Mouse (Mus musculus): ENCODE measurements at regions not wholly inside any gene's neighbourhood (a gene's known extent, or its start where the extent isn't known, plus 50 kb on each side); places are given as distances from the start of the nearest gene placed in this dataset.

DNA sequence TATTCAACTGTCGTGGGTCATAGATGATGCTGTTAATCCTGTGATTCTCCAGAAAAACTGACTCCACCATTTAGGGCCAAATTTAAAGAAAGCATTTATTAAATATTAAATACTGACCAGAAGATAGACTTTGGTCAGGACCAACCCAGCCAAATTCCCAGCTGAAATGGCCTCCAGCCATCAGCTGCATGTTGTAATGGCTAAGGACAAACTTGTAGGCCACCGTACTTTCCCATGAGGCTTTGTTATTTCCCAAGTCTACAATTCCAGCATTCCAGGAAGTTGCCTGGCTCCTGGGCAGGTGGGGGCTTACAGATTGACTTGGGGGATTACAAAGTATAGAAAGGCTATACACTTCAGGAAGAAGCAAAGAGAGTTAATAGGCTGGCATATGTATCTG is 272.5 kb upstream of the Fn1 start:
- Histone ChIP-seq H3K27me3 (ENCODE audit: control insufficient read depth, insufficient read depth, low read length) (no peaks in the 10 kb centered on the region), H3K4me3 (no peak overlapping the region), H3K27ac (no peak overlapping the region), H3K36me3 (ENCODE audit: control insufficient read depth, insufficient read depth, low read length) (no peaks in the 10 kb centered on the region), H3K79me2 (replicated peaks; ENCODE audit: control insufficient read depth, insufficient read depth, low read length) (no peaks in the 10 kb centered on the region), H3K4me1 (ENCODE audit: control insufficient read depth, insufficient read depth, low read length) (no peaks in the 10 kb centered on the region), H3K9ac (ENCODE audit: low read depth, low read length) (no peak overlapping the region)
- WGBS = 88% methylated on average over 2 of the region's 2 CpGs
- no peak for DNase-seq
- no peak for TF ChIP-seq EP300 (IDR thresholded peaks at IDR 0.05; ENCODE audit: insufficient read depth, low read depth, low read length)
- no peak for TF ChIP-seq POLR2A (IDR thresholded peaks at IDR 0.05; ENCODE audit: insufficient read depth, low read depth, low read length)
- TF ChIP-seq CTCF (IDR thresholded peaks at IDR 0.05) = no peak
- intact Hi-C loops (cut with DNase I) = no loop called here

DNA sequence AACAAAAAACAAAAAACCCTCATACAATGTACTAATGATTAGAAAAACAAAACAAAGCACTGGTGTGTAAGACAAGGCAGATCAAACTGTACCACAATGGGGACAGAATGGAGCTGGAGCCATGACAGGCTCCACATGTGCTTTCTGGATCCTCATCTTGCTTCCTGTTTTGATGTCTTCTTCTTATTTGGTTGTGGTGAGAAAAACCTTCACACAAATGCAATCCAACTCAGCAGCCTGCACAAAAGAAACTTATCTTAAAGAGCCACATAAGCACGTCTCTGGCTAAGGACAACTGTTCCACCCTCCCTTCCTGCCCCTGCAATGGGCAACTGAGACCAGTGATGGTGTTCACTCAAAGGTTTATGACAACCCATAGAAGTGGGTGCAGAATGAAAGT is 271.9 kb upstream of the Fn1 start:
- Histone ChIP-seq H3K79me2 (replicated peaks; ENCODE audit: control insufficient read depth, insufficient read depth, low read length) (no peaks in the 10 kb centered on the region), H3K27ac (no peak overlapping the region), H3K27me3 (ENCODE audit: control insufficient read depth, insufficient read depth, low read length) (no peaks in the 10 kb centered on the region), H3K4me1 (ENCODE audit: control insufficient read depth, insufficient read depth, low read length) (no peaks in the 10 kb centered on the region), H3K9ac (ENCODE audit: low read depth, low read length) (no peak overlapping the region), H3K4me3 (no peak overlapping the region), H3K36me3 (ENCODE audit: control insufficient read depth, insufficient read depth, low read length) (no peaks in the 10 kb centered on the region)
- TF ChIP-seq CTCF (IDR thresholded peaks at IDR 0.05) = no peak
- WGBS = 63% methylated on average over 1 of the region's 1 CpGs
- DNase-seq = no peak
- intact Hi-C loops (cut with DNase I) = no loop called here

DNA sequence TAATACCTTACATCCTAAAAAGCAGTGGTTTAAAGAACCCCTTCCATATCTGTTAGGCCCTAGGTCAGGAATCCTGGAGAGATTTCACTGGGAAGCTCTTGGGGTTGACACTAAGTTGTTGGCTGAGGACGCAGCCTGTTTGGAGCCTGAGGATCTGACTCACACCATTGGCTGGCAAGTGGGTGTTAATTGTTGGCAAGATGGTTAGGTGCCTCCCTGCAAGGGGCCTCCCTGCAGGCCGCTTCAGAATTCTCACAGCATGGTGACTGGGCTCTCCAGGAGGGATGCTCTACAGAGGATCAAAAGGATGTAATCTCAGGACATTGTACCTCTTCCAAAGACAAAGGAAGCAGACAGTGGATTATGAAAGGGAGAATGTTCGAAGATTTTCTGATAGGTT is 270.7 kb upstream of the Fn1 start:
- DNase-seq = peak in 1 of 2 experiments; percentile 12
- no peak for TF ChIP-seq EP300 (IDR thresholded peaks at IDR 0.05; ENCODE audit: insufficient read depth, low read depth, low read length)
- TF ChIP-seq CTCF (IDR thresholded peaks at IDR 0.05) = no peak
- TF ChIP-seq POLR2A (IDR thresholded peaks at IDR 0.05; ENCODE audit: insufficient read depth, low read depth, low read length) = no peak
- H3K4me3 ChIP-seq = no peak overlapping the region
- no peak overlapping the region for H3K27ac ChIP-seq
- no peaks in the 10 kb centered on the region for H3K79me2 ChIP-seq (replicated peaks; ENCODE audit: control insufficient read depth, insufficient read depth, low read length)
- H3K27me3 ChIP-seq (ENCODE audit: control insufficient read depth, insufficient read depth, low read length) = no peaks in the 10 kb centered on the region
- no peaks in the 10 kb centered on the region for H3K36me3 ChIP-seq (ENCODE audit: control insufficient read depth, insufficient read depth, low read length)
- H3K9ac ChIP-seq (ENCODE audit: low read depth, low read length) = no peak overlapping the region
- WGBS = 67% methylated on average over 3 of the region's 3 CpGs
- intact Hi-C loops (cut with DNase I) = no loop called here
- H3K4me1 ChIP-seq (ENCODE audit: control insufficient read depth, insufficient read depth, low read length) = no peaks in the 10 kb centered on the region

DNA sequence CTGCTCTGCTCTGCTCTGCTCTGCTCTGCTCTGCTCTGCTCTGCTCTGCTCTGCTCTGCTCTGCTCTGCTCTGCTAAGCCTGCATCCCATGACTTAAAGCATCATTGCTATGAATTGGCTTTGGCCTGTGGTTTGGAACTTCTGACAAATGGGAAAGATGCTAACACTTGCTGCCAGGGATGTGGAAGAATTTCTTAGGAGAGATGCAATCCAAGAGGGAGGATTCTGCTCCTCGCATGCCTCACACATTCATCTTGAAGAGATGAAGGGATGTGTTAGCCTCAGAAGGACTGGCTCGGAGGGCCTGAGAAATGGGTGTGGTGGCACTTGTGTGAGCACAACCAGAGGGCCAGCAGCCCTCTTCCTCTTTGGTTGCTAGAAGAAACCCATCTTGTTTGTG is 268.5 kb upstream of the Fn1 start:
- DNase-seq = no peak
- H3K9ac ChIP-seq (ENCODE audit: low read depth, low read length) = no peak overlapping the region
- H3K4me1 ChIP-seq (ENCODE audit: control insufficient read depth, insufficient read depth, low read length) = no peaks in the 10 kb centered on the region
- H3K79me2 ChIP-seq (replicated peaks; ENCODE audit: control insufficient read depth, insufficient read depth, low read length) = no peaks in the 10 kb centered on the region
- H3K36me3 ChIP-seq (ENCODE audit: control insufficient read depth, insufficient read depth, low read length) = no peaks in the 10 kb centered on the region
- H3K4me3 ChIP-seq = no peak overlapping the region
- intact Hi-C loops (cut with DNase I) = no loop called here
- no peak for TF ChIP-seq CTCF (IDR thresholded peaks at IDR 0.05)
- TF ChIP-seq EP300 (IDR thresholded peaks at IDR 0.05; ENCODE audit: insufficient read depth, low read depth, low read length) = no peak
- TF ChIP-seq POLR2A (IDR thresholded peaks at IDR 0.05; ENCODE audit: insufficient read depth, low read depth, low read length) = no peak
- H3K27me3 ChIP-seq (ENCODE audit: control insufficient read depth, insufficient read depth, low read length) = no peaks in the 10 kb centered on the region
- WGBS = 85% methylated on average over 2 of the region's 2 CpGs
- no peak overlapping the region for H3K27ac ChIP-seq

DNA sequence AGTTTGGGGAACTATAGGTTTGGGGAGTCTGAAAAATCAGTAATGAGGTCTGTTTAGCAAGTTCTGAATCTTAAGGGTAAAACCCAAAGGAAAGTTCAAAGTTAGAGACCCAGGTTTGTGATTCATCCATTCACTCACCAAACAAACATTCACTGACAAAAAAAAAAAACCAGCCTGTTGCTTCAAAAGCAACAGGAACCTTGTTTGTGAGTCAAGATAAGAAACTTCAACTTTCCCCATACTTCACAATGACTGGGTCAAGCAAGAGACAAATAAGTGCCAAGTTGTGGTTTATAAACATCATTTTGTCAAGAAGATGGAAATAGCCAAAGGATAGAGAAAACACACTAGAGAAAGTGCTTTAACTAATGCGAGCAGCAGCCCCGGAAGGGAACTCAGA is 266.9 kb upstream of the Fn1 start:
- no peaks in the 10 kb centered on the region for H3K36me3 ChIP-seq (ENCODE audit: control insufficient read depth, insufficient read depth, low read length)
- H3K9ac ChIP-seq (ENCODE audit: low read depth, low read length) = no peak overlapping the region
- intact Hi-C loops (cut with DNase I) = no loop called here
- no peak overlapping the region for H3K4me3 ChIP-seq
- no peak overlapping the region for H3K27ac ChIP-seq
- H3K27me3 ChIP-seq (ENCODE audit: control insufficient read depth, insufficient read depth, low read length) = no peaks in the 10 kb centered on the region
- WGBS = 65% methylated on average over 2 of the region's 2 CpGs
- DNase-seq = no peak
- H3K79me2 ChIP-seq (replicated peaks; ENCODE audit: control insufficient read depth, insufficient read depth, low read length) = no peaks in the 10 kb centered on the region
- H3K4me1 ChIP-seq (ENCODE audit: control insufficient read depth, insufficient read depth, low read length) = no peaks in the 10 kb centered on the region
- no peak for TF ChIP-seq EP300 (IDR thresholded peaks at IDR 0.05; ENCODE audit: insufficient read depth, low read depth, low read length)
- TF ChIP-seq CTCF (IDR thresholded peaks at IDR 0.05) = no peak
- no peak for TF ChIP-seq POLR2A (IDR thresholded peaks at IDR 0.05; ENCODE audit: insufficient read depth, low read depth, low read length)

DNA sequence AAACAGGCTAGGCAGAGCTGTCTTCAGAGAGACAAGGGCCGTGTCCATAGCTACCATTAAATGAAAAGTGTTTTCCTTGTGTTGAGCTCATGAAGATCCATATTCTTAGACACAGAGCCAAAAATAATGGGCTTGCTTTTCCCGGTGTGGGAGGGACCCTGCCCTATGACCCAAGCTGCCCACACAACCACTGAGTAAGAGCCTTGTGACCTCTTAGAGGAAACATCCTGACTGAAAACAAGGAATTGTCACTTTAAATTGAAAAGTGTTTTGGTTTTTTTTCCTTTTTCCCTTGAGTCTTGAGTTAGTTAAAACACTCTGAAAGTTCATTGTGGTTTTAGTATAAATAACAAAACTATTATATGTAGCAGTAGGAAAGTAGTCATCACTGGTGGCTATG is 264.0 kb upstream of the Fn1 start:
- H3K79me2 ChIP-seq (replicated peaks; ENCODE audit: control insufficient read depth, insufficient read depth, low read length) = no peaks in the 10 kb centered on the region
- TF ChIP-seq CTCF (IDR thresholded peaks at IDR 0.05) = no peak
- H3K27ac ChIP-seq = no peak overlapping the region
- H3K4me1 ChIP-seq (ENCODE audit: control insufficient read depth, insufficient read depth, low read length) = no peaks in the 10 kb centered on the region; the same call in 1 of the 2 replicates
- H3K4me3 ChIP-seq = no peak overlapping the region
- no peaks in the 10 kb centered on the region for H3K36me3 ChIP-seq (ENCODE audit: control insufficient read depth, insufficient read depth, low read length)
- no peak overlapping the region for H3K9ac ChIP-seq (ENCODE audit: low read depth, low read length)
- no peaks in the 10 kb centered on the region for H3K27me3 ChIP-seq (ENCODE audit: control insufficient read depth, insufficient read depth, low read length)
- no peak for DNase-seq
- intact Hi-C loops (cut with DNase I) = no loop called here
- 48% methylated on average over 2 of the region's 2 CpGs for WGBS

DNA sequence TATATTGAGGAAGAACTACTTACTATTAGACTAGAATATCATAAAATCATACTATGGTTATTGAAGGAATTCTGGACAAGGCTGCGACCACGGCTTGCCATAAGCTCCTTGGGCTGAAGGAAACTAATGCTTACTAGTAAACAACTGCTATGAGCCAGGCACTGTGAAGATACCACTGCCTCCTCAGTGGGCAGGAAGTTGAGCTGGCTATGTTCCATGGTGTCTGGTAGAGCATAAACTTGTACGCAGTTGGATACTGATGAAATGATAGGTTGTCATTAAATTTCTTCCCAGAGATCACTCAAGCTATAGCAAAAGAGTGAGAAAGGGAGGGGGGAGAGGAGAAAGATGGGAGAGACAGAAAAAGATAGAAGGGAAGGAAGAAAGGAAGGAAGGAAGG is 261.4 kb upstream of the Fn1 start:
- intact Hi-C loops (cut with DNase I) = no loop called here
- no peaks in the 10 kb centered on the region for H3K79me2 ChIP-seq (replicated peaks; ENCODE audit: control insufficient read depth, insufficient read depth, low read length)
- H3K27me3 ChIP-seq (ENCODE audit: control insufficient read depth, insufficient read depth, low read length) = no peaks in the 10 kb centered on the region
- no peaks in the 10 kb centered on the region; the same call in 1 of the 2 replicates for H3K4me1 ChIP-seq (ENCODE audit: control insufficient read depth, insufficient read depth, low read length)
- no peak overlapping the region for H3K4me3 ChIP-seq
- TF ChIP-seq EP300 (IDR thresholded peaks at IDR 0.05; ENCODE audit: insufficient read depth, low read depth, low read length) (no peak), CTCF (IDR thresholded peaks at IDR 0.05) (no peak), POLR2A (IDR thresholded peaks at IDR 0.05; ENCODE audit: insufficient read depth, low read depth, low read length) (no peak)
- H3K27ac ChIP-seq = no peak overlapping the region
- no peak overlapping the region for H3K9ac ChIP-seq (ENCODE audit: low read depth, low read length)
- DNase-seq = no peak
- H3K36me3 ChIP-seq (ENCODE audit: control insufficient read depth, insufficient read depth, low read length) = no peaks in the 10 kb centered on the region
- WGBS = 78% methylated on average over 3 of the region's 3 CpGs
